Mouse (Mus musculus) brain, embryonic 14.5 days (tissue): Measurements from ENCODE around the gene Arfgef2.

Experiments
- CTCF ChIP-seq: fragments of 200-500 bp; IDR thresholded peaks from 2 replicates; pipeline ENCODE4 v1.5.1; 2012; ENCODE audit warnings: inconsistent platforms, mild to moderate bottlenecking, moderate library complexity, borderline replicate concordance; ENCODE audit not compliant: insufficient read depth, insufficient read length; ENCODE audit errors: extremely low read depth
- POLR2A ChIP-seq: fragments of 200-500 bp; IDR thresholded peaks from 2 replicates; pipeline ENCODE4 v1.6.1; 2012; ENCODE audit warnings: mild to moderate bottlenecking, inconsistent platforms, borderline replicate concordance; ENCODE audit not compliant: poor library complexity, insufficient read depth, insufficient read length, severe bottlenecking; ENCODE audit errors: extremely low read depth

GRCm38 (mm10) chr2:166792355-166792754 is 13.0 kb upstream of the Arfgef2 start, which contains the start of gene Trp53rkb:
- TF ChIP-seq CTCF (no peak), POLR2A (no peak)
